Mouse (Mus musculus) ES-Bruce4 (cell line): Measurements from ENCODE around the gene Kdm8. TPM values are rescaled to one million over a fixed set of nuclear protein-coding genes. Genes with fewer than 3 reads are reported as not detected.

Experiments
- H3K27ac ChIP-seq: 2 replicates; pipeline ENCODE4 v1.5.1; 2012; ENCODE audit warnings: low read length, inconsistent platforms; ENCODE audit not compliant: insufficient read depth
- H3K27me3 ChIP-seq: 2 replicates; pipeline ENCODE4 v1.6.1; 2012; ENCODE audit warnings: mild to moderate bottlenecking, low read length, inconsistent platforms; ENCODE audit not compliant: control insufficient read depth, poor library complexity, insufficient read depth, severe bottlenecking
- H3K36me3 ChIP-seq: 2 replicates; pipeline ENCODE4 v1.6.1; 2012; ENCODE audit warnings: inconsistent platforms, mild to moderate bottlenecking, low read length, moderate library complexity; ENCODE audit not compliant: control insufficient read depth, poor library complexity, insufficient read depth, severe bottlenecking
- H3K4me1 ChIP-seq: one replicate; pipeline ENCODE4 v1.8.1; 2011; ENCODE audit warnings: low read length; ENCODE audit not compliant: control insufficient read depth, insufficient read depth
- H3K4me3 ChIP-seq: 2 replicates; pipeline ENCODE4 v1.5.1; 2011; ENCODE audit warnings: low read depth, mild to moderate bottlenecking, low read length
- H3K9ac ChIP-seq: 2 replicates; pipeline ENCODE4 v1.6.1; 2012; ENCODE audit warnings: low read depth, mild to moderate bottlenecking, inconsistent platforms; ENCODE audit not compliant: poor library complexity, severe bottlenecking
- H3K9me3 ChIP-seq: replicated peaks from 2 replicates; pipeline ENCODE4 v1.6.1; 2012; ENCODE audit warnings: mild to moderate bottlenecking, low read length, inconsistent platforms; ENCODE audit not compliant: control insufficient read depth, poor library complexity, insufficient read depth, severe bottlenecking
- CTCF ChIP-seq: IDR thresholded peaks from one replicate; pipeline ENCODE4 v1.8.1; 2011; ENCODE audit warnings: low read depth, low read length
- EP300 ChIP-seq: IDR thresholded peaks from 2 replicates; pipeline ENCODE4 v1.6.1; 2011; ENCODE audit warnings: low read depth, low read length; ENCODE audit not compliant: insufficient read depth
- POLR2A ChIP-seq: IDR thresholded peaks from one replicate; pipeline ENCODE4 v1.8.1; 2011; ENCODE audit warnings: low read length; ENCODE audit not compliant: insufficient read depth
- polyA plus RNA-seq: library from polyadenylated mRNA; stranded (reverse); fragments of >200 nt; gene quantifications from 2 replicates; pipeline ENCODE4 v1.2.4, GENCODE M21; 2011; ENCODE audit warnings: low read depth; ENCODE audit not compliant: missing spikeins, insufficient read depth, insufficient read length

Kdm8 gene
- polyA plus RNA-seq, 1 experiment, result 4.4 TPM

- Histone ChIP-seq H3K9me3 (no peaks in the 10 kb centered on the region), H3K9ac (peak within 1 kb of the TSS; percentile 66), H3K27ac (no peak within 1 kb of the TSS), H3K27me3 (no peaks in the 10 kb centered on the region), H3K36me3 (no peaks in the 10 kb centered on the region), H3K4me3 (peak within 1 kb of the TSS; percentile 93), H3K4me1 (no peaks in the 10 kb centered on the region)
- TF ChIP-seq POLR2A (peak; percentile 23), CTCF (no peak)
These were observed 46.7 kb downstream of the Kdm8 start, which contains the start of gene Nsmce1 for GRCm38 (mm10) chr7:125490947-125491735. Nsmce1 (minus strand) TSS chr7:125491596.

GRCm38 (mm10) chr7:125491760-125492159 is 47.3 kb downstream of the Kdm8 start:
- Histone ChIP-seq H3K9ac (peak overlapping the region; percentile 66), H3K4me1 (no peaks in the 10 kb centered on the region), H3K36me3 (no peaks in the 10 kb centered on the region), H3K27me3 (no peaks in the 10 kb centered on the region), H3K9me3 (no peaks in the 10 kb centered on the region), H3K4me3 (peak overlapping the region; percentile 81), H3K27ac (no peak overlapping the region)
- no peak for TF ChIP-seq POLR2A
- no peak for TF ChIP-seq EP300
- no peak for TF ChIP-seq CTCF

GRCm38 (mm10) chr7:125492551-125492950 is 48.1 kb downstream of the Kdm8 start:
- H3K36me3 ChIP-seq, result no peaks in the 10 kb centered on the region
- H3K9ac ChIP-seq, result peak overlapping the region; percentile 66
- no peak overlapping the region for H3K27ac ChIP-seq
- TF ChIP-seq CTCF (no peak), POLR2A (no peak), EP300 (no peak)
- H3K4me3 ChIP-seq, result no peak overlapping the region
- H3K9me3 ChIP-seq, result no peaks in the 10 kb centered on the region
- no peaks in the 10 kb centered on the region for H3K4me1 ChIP-seq
- no peaks in the 10 kb centered on the region for H3K27me3 ChIP-seq

DNA sequence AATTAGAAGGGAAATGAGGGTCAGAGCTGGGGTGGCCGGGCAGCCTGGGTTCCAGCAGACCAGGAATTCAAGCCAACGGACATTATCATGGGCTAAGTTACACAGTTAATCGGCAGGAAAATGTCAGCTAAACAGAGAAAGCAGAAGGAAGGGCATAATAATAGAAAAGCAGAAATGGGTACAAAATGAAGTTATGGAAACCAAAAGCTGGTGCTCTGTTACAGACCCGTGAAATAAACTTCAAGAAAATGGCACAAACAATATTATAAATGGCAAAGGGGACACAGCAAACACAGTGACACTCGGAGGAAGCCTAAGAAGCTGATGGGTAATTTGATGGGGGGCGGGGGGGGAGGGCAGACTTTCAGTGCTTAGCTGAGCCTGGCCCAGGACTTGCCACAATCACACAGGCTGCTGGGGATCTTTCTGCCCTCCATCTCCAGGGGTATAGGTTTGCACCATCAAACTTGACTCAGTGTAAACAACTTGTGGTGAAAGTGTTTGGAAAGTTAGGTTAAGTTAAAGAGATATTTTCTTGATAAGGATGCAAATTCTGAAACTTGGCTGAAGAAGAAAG is 51.5 kb downstream of the Kdm8 start:
- no peak overlapping the region for H3K4me3 ChIP-seq
- no peak overlapping the region for H3K9ac ChIP-seq
- no peaks in the 10 kb centered on the region for H3K27me3 ChIP-seq
- no peak overlapping the region for H3K27ac ChIP-seq
- no peak for TF ChIP-seq EP300
- no peak for TF ChIP-seq CTCF
- no peak for TF ChIP-seq POLR2A
- H3K4me1 ChIP-seq, result no peaks in the 10 kb centered on the region
- no peaks in the 10 kb centered on the region for H3K9me3 ChIP-seq
- H3K36me3 ChIP-seq, result no peaks in the 10 kb centered on the region

DNA sequence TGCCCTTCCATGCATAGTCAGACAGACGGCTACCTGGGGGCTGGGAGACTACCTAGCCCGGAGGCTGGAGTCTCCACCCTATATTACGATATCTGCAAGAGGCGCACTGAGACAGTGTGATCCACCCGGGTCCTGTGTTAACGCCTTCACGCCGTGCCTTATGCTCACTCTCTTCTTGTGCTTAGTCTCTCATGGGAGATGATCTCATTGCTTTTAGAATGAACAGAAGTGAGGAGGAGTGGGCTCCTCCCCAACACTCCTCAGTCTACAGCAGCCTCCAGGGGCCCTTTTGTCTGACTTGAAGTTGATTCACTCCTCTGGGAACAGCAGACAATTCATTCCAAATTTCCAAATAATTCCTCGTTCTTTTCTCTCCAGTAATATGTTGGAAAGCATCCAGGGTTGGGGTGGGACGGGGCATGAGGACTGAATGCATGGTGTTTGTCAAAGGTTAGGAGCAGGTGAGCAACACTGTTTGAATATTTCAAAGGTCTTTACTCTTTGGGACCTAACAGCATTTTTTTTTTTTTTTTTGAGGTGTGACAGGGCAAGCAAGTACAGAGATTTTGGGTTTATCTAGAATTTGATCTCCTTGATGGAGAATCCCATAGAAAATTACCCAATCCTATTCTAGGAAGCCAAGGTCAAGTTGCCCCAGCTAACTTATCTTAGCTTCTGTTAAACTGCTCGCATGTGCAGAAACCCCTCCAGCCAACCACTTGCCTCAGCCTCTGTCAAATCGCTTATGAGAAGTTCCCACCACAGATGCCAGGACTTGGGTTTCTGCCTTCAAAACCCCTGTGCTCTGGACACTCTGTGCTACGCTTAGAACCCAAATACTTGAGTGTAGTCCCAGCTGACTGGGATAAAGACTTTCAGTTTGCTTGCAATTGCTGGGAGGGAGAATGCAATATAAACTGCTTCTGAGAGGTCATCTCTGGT is 55.7 kb downstream of the Kdm8 start:
- Histone ChIP-seq H3K27me3 (no peaks in the 10 kb centered on the region), H3K4me3 (no peak overlapping the region), H3K9me3 (no peaks in the 10 kb centered on the region), H3K27ac (no peak overlapping the region), H3K36me3 (no peaks in the 10 kb centered on the region), H3K4me1 (no peaks in the 10 kb centered on the region), H3K9ac (no peak overlapping the region)
- TF ChIP-seq EP300 (no peak), POLR2A (no peak), CTCF (no peak)
